Mouse (Mus musculus): ENCODE data around the gene Cep55. TPM values are rescaled to one million over a fixed set of nuclear protein-coding genes. Genes with fewer than 3 reads are reported as not detected.

The Cep55 gene
- total RNA-seq, 2 experiments from 2014 or later, result 0.64 to 0.74 TPM

DNA sequence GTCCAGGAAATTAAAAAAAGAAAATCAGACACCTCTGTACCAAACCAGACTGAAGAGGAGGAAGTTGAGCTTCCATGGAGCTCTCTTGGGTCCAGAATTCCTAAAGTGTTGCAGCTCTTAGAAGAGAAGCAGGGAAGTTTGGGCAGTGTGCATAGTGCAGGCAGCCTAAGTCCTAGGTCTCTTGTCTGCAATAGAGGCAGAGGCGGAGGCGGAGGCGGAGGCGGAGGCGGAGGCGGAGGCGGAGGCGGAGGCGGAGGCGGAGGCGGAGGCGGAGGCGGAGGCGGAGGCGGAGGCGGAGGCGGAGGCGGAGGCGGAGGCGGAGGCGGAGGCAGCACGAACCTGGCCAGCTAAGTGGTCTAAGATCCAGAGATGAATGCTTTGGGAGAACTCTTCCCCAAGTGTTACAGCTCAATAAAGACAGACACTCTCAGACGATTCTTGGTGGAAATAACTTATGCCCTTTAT lies 24.1 kb upstream of the Cep55 start:
- no peak overlapping the region for H3K4me3 ChIP-seq
- no peak for TF ChIP-seq CTCF (conservative IDR thresholded peaks at IDR 0.05)
- no peak for DNase-seq (ENCODE audit: low spot score in 2 of 2)
- H3K27ac ChIP-seq, result peak overlapping the region; percentile 33; the same call in 1 of the 2 replicates

DNA sequence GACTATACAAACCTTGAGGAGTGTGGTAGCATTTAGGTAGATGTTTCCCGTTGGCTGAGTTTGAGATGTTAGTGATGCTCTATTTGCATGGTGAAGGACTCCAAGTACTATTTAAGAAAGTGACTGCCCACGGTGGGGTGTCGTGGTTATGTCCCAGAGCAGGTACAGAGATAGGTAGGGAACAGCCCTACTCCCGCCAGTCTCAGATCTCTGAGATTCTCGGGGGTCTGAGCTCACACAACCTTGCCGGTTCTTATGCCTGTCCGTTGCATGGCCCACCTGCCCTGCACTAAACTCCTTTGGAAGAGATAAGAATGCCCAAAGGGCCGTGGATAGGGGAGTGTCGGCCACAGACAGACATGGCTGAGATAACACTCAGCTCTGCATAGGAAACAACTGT lies 23.7 kb upstream of the Cep55 start:
- no peak for DNase-seq (ENCODE audit: low spot score in 2 of 2)
- Histone ChIP-seq H3K4me3 (no peak overlapping the region), H3K27ac (no peak overlapping the region)
- TF ChIP-seq CTCF (conservative IDR thresholded peaks at IDR 0.05), result no peak

DNA sequence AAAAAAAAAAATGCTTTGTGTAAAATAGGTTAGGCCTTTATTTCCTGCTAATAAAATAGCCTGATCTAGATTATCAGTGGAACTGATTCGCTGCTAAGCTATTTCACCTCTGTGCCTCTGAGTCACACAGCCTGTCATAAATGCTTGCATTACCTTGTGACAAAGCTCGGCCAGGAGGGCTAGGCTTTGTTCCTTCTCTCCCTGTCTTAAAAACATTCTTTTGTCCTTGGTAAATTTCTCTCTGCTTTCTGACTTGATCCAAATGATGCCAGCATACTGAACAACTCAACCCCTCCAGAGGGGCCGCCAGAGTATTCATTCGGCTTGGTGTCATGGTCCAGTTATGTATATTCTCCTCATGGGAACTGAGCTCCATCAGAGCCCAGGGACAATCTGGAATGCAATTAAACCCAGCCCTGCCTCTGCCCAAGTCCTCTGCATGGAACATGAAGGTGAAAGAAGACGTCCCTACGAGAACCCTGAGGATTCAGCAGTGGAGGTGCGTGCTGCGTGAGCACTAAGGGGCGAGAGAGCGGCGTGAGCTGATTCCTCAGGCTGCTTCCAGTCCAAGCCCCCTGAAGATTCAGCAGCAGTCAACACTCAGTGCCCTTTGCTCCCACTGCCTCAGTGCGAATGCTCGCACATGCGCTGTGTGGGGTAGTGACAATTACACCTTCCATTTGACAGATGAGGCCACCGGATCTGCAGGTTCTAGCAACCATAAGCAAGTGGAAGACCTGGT lies 21.6 kb upstream of the Cep55 start:
- no peak overlapping the region for H3K4me3 ChIP-seq
- no peak overlapping the region for H3K27ac ChIP-seq
- DNase-seq (ENCODE audit: low spot score in 2 of 2), result no peak
- no peak for TF ChIP-seq CTCF (conservative IDR thresholded peaks at IDR 0.05)

DNA sequence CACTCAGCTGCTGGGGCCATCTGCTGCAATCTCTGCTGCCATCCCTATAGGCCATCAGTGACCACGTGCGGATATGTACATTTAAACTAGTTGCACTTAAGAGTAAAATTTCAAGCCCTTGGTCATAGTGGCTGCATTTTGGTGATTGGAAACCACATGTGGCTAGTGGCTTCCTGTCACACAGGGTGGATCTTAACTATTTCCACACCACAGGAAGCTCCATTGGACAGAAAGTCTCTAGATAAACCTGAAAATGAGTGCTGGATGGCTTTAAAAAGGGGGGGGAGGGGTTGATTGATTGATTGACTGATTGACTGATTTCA lies 21.1 kb upstream of the Cep55 start:
- TF ChIP-seq CTCF (conservative IDR thresholded peaks at IDR 0.05), result no peak
- Histone ChIP-seq H3K27ac (no peak overlapping the region), H3K4me3 (no peak overlapping the region)
- no peak for DNase-seq (ENCODE audit: low spot score in 2 of 2)

DNA sequence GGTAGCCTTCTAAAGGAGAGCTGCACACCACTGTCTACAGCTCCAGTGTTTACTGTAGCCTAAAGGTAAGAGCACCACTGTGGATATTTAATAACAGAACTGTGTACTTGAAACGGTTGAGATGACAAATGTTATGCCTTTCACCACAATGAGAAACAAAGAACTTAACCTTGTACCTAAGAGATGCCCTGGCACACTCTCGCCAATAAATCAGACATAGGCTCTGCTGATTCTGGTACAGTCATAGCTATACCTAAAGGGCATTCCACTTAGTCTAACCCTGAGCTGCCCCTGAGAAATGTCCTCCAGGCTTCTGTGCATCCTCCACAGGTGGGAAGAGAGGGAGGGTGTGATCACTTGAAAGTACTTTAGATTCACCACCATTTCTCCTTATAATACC lies 20.1 kb upstream of the Cep55 start:
- no peak overlapping the region for H3K27ac ChIP-seq
- no peak for DNase-seq (ENCODE audit: low spot score in 2 of 2)

DNA sequence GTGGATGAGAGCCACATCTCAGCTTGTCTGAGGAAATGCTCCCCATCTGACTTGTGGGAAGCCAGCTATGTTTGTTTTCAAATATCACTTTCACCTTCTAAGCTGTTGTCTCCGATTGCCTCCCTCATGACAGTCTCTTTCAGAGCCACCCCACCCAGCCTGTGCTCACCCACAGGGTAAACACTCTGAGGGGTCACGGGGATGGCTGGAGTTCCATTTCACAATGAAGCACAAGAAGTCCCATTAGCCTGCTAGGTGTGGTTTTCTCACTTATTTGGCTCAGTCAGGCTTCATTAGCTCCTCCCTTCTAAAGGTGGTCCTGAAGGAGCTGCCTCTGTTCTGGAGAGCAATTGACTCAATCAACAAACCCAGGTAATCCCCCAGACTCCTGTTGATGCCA lies 19.0 kb upstream of the Cep55 start:
- Histone ChIP-seq H3K4me3 (no peak overlapping the region), H3K27ac (no peak overlapping the region)
- no peak for DNase-seq (ENCODE audit: low spot score in 2 of 2)
- TF ChIP-seq CTCF (conservative IDR thresholded peaks at IDR 0.05), result no peak

More for the DNA sequence above, 20.1 kb upstream of the Cep55 start:
- H3K4me3 ChIP-seq, result no peak overlapping the region
- no peak for TF ChIP-seq CTCF (conservative IDR thresholded peaks at IDR 0.05)

DNA sequence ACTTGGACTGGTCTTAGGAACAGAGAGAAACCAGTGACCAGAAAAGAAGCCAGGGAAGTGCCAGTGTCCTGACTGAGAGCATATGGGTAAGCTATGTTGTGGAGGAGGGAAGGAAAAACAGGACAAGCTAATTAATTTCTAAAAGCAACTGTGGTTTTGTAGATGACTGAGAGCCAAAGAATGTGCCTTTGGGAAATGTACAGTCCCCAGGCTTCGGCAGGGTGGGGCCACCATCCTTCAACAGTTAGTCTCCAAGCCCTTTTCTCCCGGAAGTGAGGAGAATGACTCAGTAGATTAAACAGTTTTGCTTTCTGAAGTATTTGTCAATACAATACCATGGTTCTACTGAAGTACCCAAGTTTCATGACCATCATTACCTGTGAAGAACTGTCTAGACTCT lies 16.5 kb upstream of the Cep55 start:
- no peak for DNase-seq (ENCODE audit: low spot score in 2 of 2)
- no peak for TF ChIP-seq CTCF (conservative IDR thresholded peaks at IDR 0.05)
- Histone ChIP-seq H3K4me3 (no peak overlapping the region), H3K27ac (no peak overlapping the region)

DNA sequence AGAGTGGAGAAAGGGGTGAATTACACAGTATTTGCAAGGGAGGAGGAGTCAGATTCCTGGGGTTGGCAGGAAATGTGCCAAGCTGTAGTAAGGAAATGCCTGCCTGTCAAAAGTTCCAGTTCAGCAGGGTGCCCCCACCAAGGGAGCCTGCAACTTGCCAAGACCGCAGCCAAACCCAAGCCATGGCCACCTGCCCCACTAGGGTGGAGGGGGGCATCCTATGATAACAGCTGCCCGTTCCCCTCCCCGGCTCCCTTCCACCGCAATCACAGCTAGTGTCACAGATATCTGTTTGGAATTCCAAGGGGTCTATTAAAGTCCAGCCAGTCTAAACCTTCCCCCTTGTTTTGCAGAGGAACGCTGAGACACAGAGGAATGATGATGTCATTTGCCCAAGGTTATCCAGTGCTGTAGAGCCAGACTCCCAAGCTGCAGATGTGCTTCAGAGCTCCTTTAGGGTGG lies 12.5 kb upstream of the Cep55 start:
- H3K4me3 ChIP-seq, result peak overlapping the region; percentile 53
- DNase-seq (ENCODE audit: low spot score in 2 of 2), result no peak

DNA sequence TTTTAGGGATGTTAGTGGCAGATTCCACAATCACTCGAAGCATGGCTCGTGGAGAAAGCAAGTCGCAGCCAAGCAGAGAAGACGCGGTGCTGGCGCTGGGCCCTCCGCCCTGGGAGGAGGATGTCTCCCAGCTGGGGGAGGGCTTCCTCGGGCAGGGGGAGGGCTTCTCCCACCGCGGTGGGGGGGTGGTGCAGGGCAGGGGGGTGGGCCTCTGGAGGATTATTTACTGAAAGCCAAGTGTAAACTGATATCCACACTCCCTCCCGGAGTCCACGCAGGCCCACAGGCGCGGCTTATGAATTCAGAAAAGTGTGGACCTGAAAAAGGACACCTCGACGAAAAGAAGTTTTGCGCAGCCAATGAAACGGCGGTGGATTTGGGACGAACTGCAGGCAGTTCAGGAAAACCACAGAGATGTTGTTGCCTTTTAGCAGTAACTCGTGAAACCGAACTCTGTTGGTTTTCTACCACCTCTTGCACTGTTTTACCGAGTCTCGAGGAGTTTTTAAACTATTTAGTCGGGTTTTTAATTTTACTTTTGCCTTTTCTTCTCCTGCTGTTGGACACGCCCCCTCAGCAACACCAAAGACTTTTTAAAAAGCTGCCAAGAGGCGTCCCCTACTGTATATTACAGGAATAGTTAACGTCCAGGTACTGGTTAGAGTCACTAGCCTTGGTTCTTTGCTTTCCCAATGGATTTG lies 11.4 kb upstream of the Cep55 start, which contains the start of gene Myof:
Gene Myof, minus strand, starts transcription at position 297 of the 701 bp plus-strand sequence.
- Histone ChIP-seq H3K4me3 (peak within 1 kb of the TSS; percentile 53), H3K27ac (no peak within 1 kb of the TSS; the same call in 1 of the 2 replicates)
- peak; percentile 75 for TF ChIP-seq CTCF (conservative IDR thresholded peaks at IDR 0.05)
- no peak for DNase-seq (ENCODE audit: low spot score in 2 of 2)

More for the DNA sequence above, 12.5 kb upstream of the Cep55 start:
- H3K27ac ChIP-seq, result no peak overlapping the region; the same call in 1 of the 2 replicates
- no peak for TF ChIP-seq CTCF (conservative IDR thresholded peaks at IDR 0.05)

DNA sequence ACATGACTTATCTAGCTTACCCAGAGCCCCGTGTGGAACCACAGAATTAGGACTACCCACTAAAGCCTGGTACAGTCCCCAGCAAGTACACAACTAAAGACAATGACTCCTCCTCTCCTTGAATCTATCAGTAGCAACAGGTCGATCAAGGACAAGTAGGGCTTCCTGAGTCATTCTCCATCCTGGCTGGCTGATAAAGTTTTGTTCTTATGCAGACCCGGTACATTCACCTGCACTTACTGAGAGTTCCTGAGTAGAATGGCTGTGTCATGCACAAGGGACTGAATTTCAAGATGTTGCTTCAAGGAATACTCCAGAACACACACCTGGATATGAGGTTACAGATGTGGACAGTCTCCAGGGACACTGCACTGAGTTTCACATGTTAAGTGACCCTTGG lies 9.6 kb upstream of the Cep55 start:
- TF ChIP-seq CTCF (conservative IDR thresholded peaks at IDR 0.05), result no peak
- no peak overlapping the region for H3K27ac ChIP-seq
- DNase-seq (ENCODE audit: low spot score in 2 of 2), result no peak
- H3K4me3 ChIP-seq, result no peak overlapping the region

DNA sequence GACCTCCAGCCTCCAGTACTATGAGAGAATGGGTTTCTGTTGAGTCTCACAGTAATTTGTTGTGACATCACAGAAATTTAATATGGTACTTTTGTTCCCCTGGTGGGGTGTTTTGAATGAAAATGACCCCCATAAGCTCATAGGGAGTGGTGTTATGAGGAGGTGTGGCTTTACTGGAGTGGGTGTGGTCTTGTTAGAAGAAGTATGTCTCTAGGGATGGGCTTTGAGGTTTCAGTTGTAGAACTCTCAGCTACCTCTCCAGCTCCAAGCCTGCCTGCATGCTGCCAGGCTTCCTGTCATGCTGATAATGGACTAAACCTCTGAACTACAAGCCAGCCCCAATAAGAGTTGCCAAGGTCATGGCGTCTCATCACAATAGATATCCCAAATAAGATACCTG lies 5.1 kb upstream of the Cep55 start:
- Histone ChIP-seq H3K4me3 (no peak overlapping the region), H3K27ac (no peak overlapping the region)
- TF ChIP-seq CTCF (conservative IDR thresholded peaks at IDR 0.05), result no peak
- no peak for DNase-seq (ENCODE audit: low spot score in 2 of 2)

DNA sequence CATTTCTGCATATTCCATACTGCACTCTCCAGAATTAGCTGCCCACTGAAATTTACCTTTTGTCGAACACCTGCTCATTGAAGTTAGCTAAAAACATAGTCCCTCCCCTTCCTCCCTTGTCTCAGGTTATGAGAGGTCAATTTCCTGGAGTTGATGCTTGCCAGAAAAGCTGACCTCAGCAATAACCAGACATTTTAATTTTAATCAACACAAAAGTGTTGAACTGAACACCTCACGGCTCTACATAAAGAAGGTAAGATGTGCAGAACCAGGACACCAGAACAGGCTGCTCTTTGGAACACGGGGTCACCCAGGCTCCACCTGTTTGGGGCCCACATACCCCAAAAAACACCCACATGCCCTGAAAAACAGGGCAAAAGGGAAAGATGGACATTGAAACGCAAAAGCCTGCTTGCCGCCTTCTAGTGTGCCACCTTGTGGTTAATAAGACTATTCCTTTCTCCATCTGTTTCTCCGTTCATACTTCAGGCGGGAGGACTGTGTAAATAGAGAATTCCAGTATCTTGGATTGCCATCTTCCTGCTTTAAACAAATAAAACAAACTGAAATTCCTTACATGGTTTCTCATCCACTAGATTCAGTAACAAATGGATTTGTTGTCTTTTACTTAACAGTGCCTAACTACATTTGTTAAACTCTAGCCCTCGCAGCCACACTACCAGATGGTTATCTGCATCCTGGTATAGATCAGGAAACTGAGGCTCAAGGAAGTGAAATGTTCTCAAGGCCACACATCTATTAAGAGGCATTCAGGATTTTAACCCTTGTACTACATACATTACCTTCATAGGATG lies 1.4 kb upstream of the Cep55 start:
- peak; percentile 83 for TF ChIP-seq CTCF (conservative IDR thresholded peaks at IDR 0.05)
- Histone ChIP-seq H3K4me3 (peak overlapping the region; percentile 62), H3K27ac (peak overlapping the region; percentile 73; the same call in 1 of the 2 replicates)
- DNase-seq (ENCODE audit: low spot score in 2 of 2), result peak in 1 of 2 experiments; percentile 6

Data from layer of hippocampus, adult 2 months (tissue).